Mouse (Mus musculus) kidney, adult 8-10 months (tissue): ENCODE measurements around the gene Stk38.

Source experiments
- DNase-seq, 2 experiments: peaks; one replicate each; pipeline ENCODE4 v3.0.0; 2022

The Stk38 gene

DNA sequence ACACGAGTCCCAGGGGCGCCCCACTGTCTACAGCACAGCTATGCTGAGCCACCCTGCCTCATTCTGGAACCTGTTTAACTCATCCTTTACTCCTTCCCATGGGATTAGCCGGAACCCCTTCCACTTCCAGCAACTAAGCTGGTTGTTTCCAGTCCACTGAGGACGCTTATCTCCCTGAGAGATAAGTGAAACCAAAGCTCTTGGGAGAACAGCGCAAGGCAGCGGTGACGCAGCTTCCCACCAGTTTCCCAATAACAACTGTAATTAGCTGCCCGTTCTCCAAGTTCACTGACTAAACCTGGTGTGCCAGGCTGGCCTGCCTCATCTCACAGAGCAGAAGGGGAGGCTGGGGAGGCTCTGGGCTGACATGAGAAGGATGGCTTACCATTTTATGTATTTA lies 86.7 kb downstream of the Stk38 start:
- no peak for DNase-seq
